Mouse (Mus musculus): ENCODE data around the gene Hdhd5. TPM values are rescaled to one million over a fixed set of nuclear protein-coding genes. Genes with fewer than 3 reads are reported as not detected.

Gene Hdhd5
- polyA plus RNA-seq (2011; ENCODE audit: insufficient read depth, insufficient read length, low replicate concordance, missing spikeins): 17.1 and 25.3 TPM in 2 replicates

DNA sequence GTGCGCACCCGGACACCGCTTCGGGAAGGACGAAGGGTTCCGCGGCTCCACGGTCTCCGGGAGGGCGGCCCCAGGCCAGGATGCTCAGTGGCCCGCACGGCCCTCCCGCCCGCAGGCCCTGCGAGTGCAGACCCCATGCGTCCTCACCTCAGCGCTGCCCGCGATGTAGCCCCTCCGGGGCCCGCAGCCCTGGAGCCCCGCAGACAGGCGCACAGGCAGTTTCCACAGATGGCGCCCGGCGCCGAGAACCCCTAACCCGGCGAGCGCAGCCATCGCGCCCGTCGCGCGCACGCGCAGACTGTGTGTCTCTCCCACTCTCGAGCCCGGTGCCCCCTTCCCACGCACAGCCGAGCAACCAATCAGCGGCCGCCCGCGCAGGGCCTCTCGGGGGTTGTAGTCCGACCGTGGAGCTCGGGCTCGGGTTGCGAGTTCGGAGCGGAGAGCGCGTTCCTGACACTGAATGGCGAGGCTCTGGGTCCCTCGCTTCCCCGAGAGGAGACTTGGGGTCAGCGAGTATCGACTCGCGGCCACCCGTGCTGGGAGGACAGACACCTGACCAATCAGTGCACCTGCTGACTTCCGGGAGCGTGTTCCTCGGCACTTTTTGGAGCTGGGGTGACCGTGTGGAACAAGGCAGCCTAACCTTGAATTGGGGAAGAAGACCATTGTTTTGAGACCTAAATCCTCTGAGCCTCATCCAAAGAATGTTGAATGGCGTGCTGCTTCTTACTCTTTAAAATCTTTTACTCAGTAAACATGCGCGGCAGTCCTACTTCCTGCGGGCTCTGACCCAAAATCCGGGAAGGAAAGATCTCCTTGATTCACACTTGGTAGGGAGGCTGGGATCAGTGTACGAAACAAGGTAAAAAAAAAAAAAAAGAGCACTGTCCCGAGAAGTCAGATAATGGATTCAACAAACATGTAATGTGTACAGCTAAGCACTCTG, at the start of gene Hdhd5:
Gene Hdhd5, minus strand, starts transcription at position 300 of the 946 bp plus-strand sequence.
- WGBS: under 1% methylated on average over 75 of the region's 75 CpGs

DNA sequence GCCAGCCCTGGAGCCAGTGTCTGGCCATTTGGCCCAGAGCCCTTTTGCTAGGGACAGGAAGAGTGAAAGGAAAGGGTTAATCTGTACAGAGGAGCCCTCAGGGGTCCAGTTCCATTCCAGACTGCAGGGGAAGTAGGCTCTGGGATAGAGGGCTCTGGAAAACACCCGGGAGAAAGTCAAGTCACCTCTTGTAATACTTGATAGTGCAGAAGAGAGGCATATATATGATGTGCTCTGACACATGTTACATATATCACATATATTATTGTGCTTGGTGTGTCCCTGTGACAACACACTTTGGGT, 49.5 kb upstream of the Hdhd5 start:
- 6% methylated on average over 1 of the region's 1 CpGs for WGBS
- H3K27ac ChIP-seq (ENCODE audit: control insufficient read depth, insufficient read depth, low read depth, low read length, poor library complexity): peak overlapping the region; percentile 70
- no peak overlapping the region for H3K4me3 ChIP-seq (replicated peaks; ENCODE audit: control insufficient read depth, low read depth, low read length)
- H3K4me1 ChIP-seq (ENCODE audit: control insufficient read depth, insufficient read depth, low read length): peaks cover 1% of the 10 kb centered on the region
- no peak for TF ChIP-seq CTCF (IDR thresholded peaks at IDR 0.05; ENCODE audit: control insufficient read depth, insufficient read depth, low read length)

More for the DNA sequence above, at the start of gene Hdhd5:
- peaks cover 1% of the 10 kb centered on the region for H3K4me1 ChIP-seq (ENCODE audit: control insufficient read depth, insufficient read depth, low read length)
- TF ChIP-seq POLR2A (IDR thresholded peaks at IDR 0.05; ENCODE audit: borderline replicate concordance, control insufficient read depth, low read depth, low read length) (peak; percentile 72; the same call in 1 of the 2 replicates), CTCF (IDR thresholded peaks at IDR 0.05; ENCODE audit: control insufficient read depth, insufficient read depth, low read length) (no peak)
- peak within 1 kb of the TSS; percentile 10; the same call in 1 of the 2 replicates for H3K27ac ChIP-seq (ENCODE audit: control insufficient read depth, insufficient read depth, low read depth, low read length, poor library complexity)
- H3K4me3 ChIP-seq (replicated peaks; ENCODE audit: control insufficient read depth, low read depth, low read length): peak within 1 kb of the TSS; percentile 87

DNA sequence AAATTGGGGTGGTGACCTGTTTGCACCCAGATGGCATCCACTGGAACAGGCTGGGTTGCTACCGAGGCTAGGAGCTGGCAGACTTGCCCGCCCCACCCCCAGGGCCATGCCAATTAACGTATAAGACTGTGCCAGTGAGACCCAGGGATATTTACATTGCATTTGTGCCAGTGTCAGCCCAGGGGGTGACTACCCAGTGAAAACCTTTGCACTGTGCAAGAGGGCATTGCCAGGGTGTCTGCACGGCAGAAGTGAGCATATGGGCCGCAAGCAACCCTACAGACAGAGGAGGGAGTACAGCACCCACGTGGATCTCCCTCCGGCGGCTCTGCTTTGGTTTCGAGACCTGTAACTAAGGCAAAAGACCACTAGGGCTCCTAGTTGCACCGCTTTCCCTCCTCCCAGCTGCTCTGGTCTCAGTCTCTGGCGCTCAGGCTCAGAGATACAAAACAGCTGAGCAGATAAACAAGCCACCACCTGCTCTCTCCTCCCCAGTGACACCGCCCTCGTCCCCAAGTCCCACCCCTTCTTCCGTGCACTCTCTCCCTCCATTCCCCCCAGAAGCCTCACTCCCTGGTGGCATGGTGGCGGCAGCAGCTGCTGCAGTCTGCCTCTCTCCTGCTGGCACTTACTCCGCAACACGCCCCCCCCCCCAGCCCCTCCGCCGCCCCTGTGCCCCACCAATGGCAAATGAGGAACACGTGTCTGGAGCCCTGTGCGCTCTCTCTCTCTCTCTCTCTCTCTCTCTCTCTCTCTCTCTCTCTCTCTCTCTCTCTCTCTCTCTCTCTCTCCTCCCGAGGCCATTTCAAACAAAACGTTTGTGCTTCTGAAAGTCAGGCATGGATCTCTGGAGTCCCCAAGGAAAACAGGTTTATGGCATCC, 49.0 kb upstream of the Hdhd5 start:
- TF ChIP-seq POLR2A (IDR thresholded peaks at IDR 0.05; ENCODE audit: borderline replicate concordance, control insufficient read depth, low read depth, low read length): peak; percentile 59; the same call in 1 of the 2 replicates
- no peak; the same call in none of the 2 replicates for TF ChIP-seq CTCF (IDR thresholded peaks at IDR 0.05; ENCODE audit: control insufficient read depth, insufficient read depth, low read length)
- Histone ChIP-seq H3K4me3 (replicated peaks; ENCODE audit: control insufficient read depth, low read depth, low read length) (peak overlapping the region; percentile 24), H3K27ac (ENCODE audit: control insufficient read depth, insufficient read depth, low read depth, low read length, poor library complexity) (peak overlapping the region; percentile 78), H3K4me1 (ENCODE audit: control insufficient read depth, insufficient read depth, low read length) (peaks cover 1% of the 10 kb centered on the region)
- under 1% methylated on average over 21 of the region's 23 CpGs for WGBS

DNA sequence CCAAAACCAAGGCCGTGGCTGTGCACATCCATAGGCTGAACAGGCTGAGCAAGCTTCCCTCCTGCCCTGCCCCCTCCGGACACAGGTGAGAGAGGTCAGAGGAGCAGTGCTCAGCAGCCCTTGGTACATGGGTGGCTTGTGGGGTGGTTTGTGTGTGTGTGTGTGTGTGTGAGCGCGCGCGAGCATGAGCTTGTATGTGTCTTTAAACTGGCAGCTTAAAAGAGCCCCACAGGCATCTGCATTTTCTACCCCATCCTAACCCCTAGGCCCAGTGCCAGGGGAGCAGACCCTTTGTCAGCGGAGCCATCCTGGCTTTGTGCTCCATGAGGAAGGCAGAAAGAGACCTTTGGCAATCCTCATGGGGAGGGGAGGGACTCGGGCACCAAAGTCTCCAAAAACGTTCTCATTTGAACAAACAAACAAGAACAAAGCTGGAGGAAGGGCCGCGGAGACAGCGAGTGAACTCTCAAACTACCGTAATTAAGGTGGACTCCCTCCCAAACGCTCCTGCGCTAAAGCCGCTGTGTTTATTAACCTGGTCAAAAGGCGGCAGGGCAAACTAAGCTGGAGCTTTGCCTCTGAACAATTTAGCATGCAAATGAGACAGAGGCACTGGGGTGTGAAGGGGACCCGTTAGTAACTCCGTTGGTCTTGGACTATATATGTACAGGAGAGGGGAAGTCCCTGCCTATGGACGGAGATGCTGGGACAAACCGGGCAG, 48.2 kb upstream of the Hdhd5 start:
- 21% methylated on average over 21 of the region's 21 CpGs for WGBS
- Histone ChIP-seq H3K4me1 (ENCODE audit: control insufficient read depth, insufficient read depth, low read length) (peaks cover 1% of the 10 kb centered on the region), H3K27ac (ENCODE audit: control insufficient read depth, insufficient read depth, low read depth, low read length, poor library complexity) (peak overlapping the region; percentile 78), H3K4me3 (replicated peaks; ENCODE audit: control insufficient read depth, low read depth, low read length) (peak overlapping the region; percentile 24)
- TF ChIP-seq CTCF (IDR thresholded peaks at IDR 0.05; ENCODE audit: control insufficient read depth, insufficient read depth, low read length) (no peak), POLR2A (IDR thresholded peaks at IDR 0.05; ENCODE audit: borderline replicate concordance, control insufficient read depth, low read depth, low read length) (no peak)

DNA sequence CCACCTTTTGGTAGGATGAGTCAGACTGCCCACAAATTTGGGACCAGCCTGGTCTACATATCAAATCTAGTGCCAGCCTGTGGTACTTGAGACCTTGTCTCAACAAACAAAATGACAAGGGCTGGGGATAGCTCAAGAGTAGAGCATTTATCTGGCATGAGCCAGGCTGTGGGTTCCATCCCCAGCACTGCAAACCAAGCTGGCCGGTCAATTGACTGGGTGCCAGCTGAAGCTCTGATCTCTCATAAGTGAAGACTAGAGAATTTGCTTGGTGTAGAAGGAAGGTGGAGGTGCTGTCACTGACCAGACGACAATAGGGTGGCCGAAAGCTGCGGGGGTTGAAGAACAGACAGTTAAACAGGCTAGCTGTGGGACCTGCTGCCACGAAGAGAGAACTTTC, 47.4 kb upstream of the Hdhd5 start:
- no peak overlapping the region for H3K4me3 ChIP-seq (replicated peaks; ENCODE audit: control insufficient read depth, low read depth, low read length)
- no peak for TF ChIP-seq POLR2A (IDR thresholded peaks at IDR 0.05; ENCODE audit: borderline replicate concordance, control insufficient read depth, low read depth, low read length)
- TF ChIP-seq CTCF (IDR thresholded peaks at IDR 0.05; ENCODE audit: control insufficient read depth, insufficient read depth, low read length): no peak
- peak overlapping the region; percentile 78 for H3K27ac ChIP-seq (ENCODE audit: control insufficient read depth, insufficient read depth, low read depth, low read length, poor library complexity)
- H3K4me1 ChIP-seq (ENCODE audit: control insufficient read depth, insufficient read depth, low read length): peaks cover 1% of the 10 kb centered on the region
- 84% methylated on average over 5 of the region's 5 CpGs for WGBS

DNA sequence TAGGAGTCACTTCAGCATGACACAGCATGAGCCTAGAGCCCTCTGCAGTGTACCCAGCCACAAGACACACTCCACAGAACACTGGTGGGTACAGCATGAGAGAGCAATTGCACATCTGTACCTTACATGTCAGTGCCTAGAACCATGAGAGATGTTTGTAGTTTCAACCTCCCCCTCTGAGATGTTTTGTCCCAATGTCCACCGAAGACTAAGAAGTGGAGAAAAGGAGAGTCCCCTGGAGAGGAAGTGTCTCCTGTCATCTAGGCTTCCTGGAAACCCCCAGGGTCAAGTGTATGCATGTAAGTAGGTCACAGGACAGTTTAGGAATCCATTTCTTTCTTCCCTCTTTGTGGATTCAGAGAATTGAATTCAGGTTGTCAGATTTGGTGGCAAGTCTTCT, 41.3 kb upstream of the Hdhd5 start:
- no peak for TF ChIP-seq CTCF (IDR thresholded peaks at IDR 0.05; ENCODE audit: control insufficient read depth, insufficient read depth, low read length)
- no peak for TF ChIP-seq POLR2A (IDR thresholded peaks at IDR 0.05; ENCODE audit: borderline replicate concordance, control insufficient read depth, low read depth, low read length)
- Histone ChIP-seq H3K4me3 (replicated peaks; ENCODE audit: control insufficient read depth, low read depth, low read length) (no peak overlapping the region), H3K4me1 (ENCODE audit: control insufficient read depth, insufficient read depth, low read length) (no peaks in the 10 kb centered on the region; the same call in 1 of the 2 replicates), H3K27ac (ENCODE audit: control insufficient read depth, insufficient read depth, low read depth, low read length, poor library complexity) (no peak overlapping the region)
- WGBS: 18% methylated on average over 1 of the region's 1 CpGs

DNA sequence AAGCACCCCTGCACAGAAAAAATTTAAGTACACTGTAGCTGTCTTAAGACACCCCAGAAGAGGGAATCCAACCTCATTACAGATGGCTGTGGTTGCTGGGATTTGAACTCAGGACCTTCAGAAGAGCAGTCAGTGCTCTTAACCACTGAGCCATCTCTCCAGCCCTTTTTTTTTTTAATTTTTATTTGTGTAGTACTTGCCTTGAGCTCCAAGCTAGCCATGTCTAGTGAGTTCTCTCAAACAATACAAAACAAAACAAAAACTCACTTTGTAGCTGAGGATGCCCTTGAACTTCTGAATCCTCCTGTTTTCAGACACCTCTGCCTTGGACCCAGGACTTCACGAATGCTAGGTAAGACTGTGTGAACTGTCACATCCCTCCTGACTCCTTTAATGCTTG, 37.1 kb upstream of the Hdhd5 start:
- no peak for TF ChIP-seq POLR2A (IDR thresholded peaks at IDR 0.05; ENCODE audit: borderline replicate concordance, control insufficient read depth, low read depth, low read length)
- TF ChIP-seq CTCF (IDR thresholded peaks at IDR 0.05; ENCODE audit: control insufficient read depth, insufficient read depth, low read length): no peak
- H3K4me3 ChIP-seq (replicated peaks; ENCODE audit: control insufficient read depth, low read depth, low read length): no peak overlapping the region
- peak overlapping the region; percentile 70 for H3K27ac ChIP-seq (ENCODE audit: control insufficient read depth, insufficient read depth, low read depth, low read length, poor library complexity)
- 75% methylated on average over 1 of the region's 1 CpGs for WGBS
- peaks cover 3% of the 10 kb centered on the region; the same call in 1 of the 2 replicates for H3K4me1 ChIP-seq (ENCODE audit: control insufficient read depth, insufficient read depth, low read length)
